Mouse (Mus musculus) macrophage (primary cell): Measurements from ENCODE around the gene Acacb. TPM values are rescaled to one million over a fixed set of nuclear protein-coding genes. Genes with fewer than 3 reads are reported as not detected.

Source experiments
- H3K27ac ChIP-seq: fragments of 350-480 bp; formaldehyde crosslinking; 2 replicates; pipeline ENCODE4 v1.9.0; 2021
- H3K36me3 ChIP-seq: fragments of 350-480 bp; formaldehyde crosslinking; 2 replicates; pipeline ENCODE4 v1.9.0; 2021; ENCODE audit errors: inconsistent target
- H3K4me3 ChIP-seq: fragments of 350-480 bp; formaldehyde crosslinking; 2 replicates; pipeline ENCODE4 v1.9.0; 2021; ENCODE audit errors: inconsistent target
- H3K79me2 ChIP-seq: fragments of 350-480 bp; formaldehyde crosslinking; 2 replicates; pipeline ENCODE4 v1.9.0; 2021; ENCODE audit errors: inconsistent target
- WGBS: methylation state at CpG from one replicate; pipeline ENCODE4 v1.1.7; 2026; ENCODE audit warnings: inconsistent platforms; ENCODE audit not compliant: missing documents; 5-methylcytosine and 5-hydroxymethylcytosine counted together
- polyA plus RNA-seq: library from polyadenylated mRNA; stranded (reverse); fragments of 250-400 nt; gene quantifications from 3 replicates; pipeline ENCODE4 v1.2.4, GENCODE M21; 2018; ENCODE audit warnings: inconsistent platforms

The Acacb gene
- polyA plus RNA-seq, 1 experiment from 2014 or later, result 0.29 TPM

GRCm38 (mm10) chr5:114239737-114240136 is 93.4 kb downstream of the Acacb start:
- no peaks in the 10 kb centered on the region for H3K36me3 ChIP-seq
- H3K27ac ChIP-seq, result no peak overlapping the region
- 50% methylated on average over 14 of the region's 14 CpGs for WGBS
- H3K4me3 ChIP-seq, result no peak overlapping the region
- H3K79me2 ChIP-seq, result no peaks in the 10 kb centered on the region

- H3K4me3 ChIP-seq, result no peak overlapping the region
- WGBS, result 79% methylated on average over 7 of the region's 7 CpGs
- no peaks in the 10 kb centered on the region for H3K36me3 ChIP-seq
- H3K79me2 ChIP-seq, result no peaks in the 10 kb centered on the region
- H3K27ac ChIP-seq, result no peak overlapping the region
Measured at GRCm38 (mm10) chr5:114246465-114246864, 100.1 kb downstream of the Acacb start.

- H3K79me2 ChIP-seq, result no peaks in the 10 kb centered on the region
- WGBS, result 24% methylated on average over 14 of the region's 14 CpGs
- H3K4me3 ChIP-seq, result no peak overlapping the region
- H3K27ac ChIP-seq, result no peak overlapping the region
- no peaks in the 10 kb centered on the region for H3K36me3 ChIP-seq
Measured at GRCm38 (mm10) chr5:114248174-114248589, 101.8 kb downstream of the Acacb start.

GRCm38 (mm10) chr5:114259495-114259894 is 113.2 kb downstream of the Acacb start:
- H3K36me3 ChIP-seq, result no peaks in the 10 kb centered on the region
- H3K4me3 ChIP-seq, result no peak overlapping the region
- WGBS, result 16% methylated on average over 10 of the region's 10 CpGs
- no peaks in the 10 kb centered on the region for H3K79me2 ChIP-seq
- no peak overlapping the region for H3K27ac ChIP-seq

- no peak overlapping the region for H3K27ac ChIP-seq
- no peak overlapping the region for H3K4me3 ChIP-seq
- H3K36me3 ChIP-seq, result no peaks in the 10 kb centered on the region
- H3K79me2 ChIP-seq, result no peaks in the 10 kb centered on the region
Measured at GRCm38 (mm10) chr5:114261494-114261893, 115.2 kb downstream of the Acacb start.

- no peak overlapping the region for H3K4me3 ChIP-seq
- 81% methylated on average over 8 of the region's 8 CpGs for WGBS
- no peaks in the 10 kb centered on the region for H3K79me2 ChIP-seq
- no peaks in the 10 kb centered on the region for H3K36me3 ChIP-seq
- no peak overlapping the region for H3K27ac ChIP-seq
Measured at GRCm38 (mm10) chr5:114264030-114264459, 117.7 kb downstream of the Acacb start.

GRCm38 (mm10) chr5:114264791-114265190 is 118.5 kb downstream of the Acacb start:
- 83% methylated on average over 8 of the region's 8 CpGs for WGBS
- Histone ChIP-seq H3K79me2 (no peaks in the 10 kb centered on the region), H3K36me3 (no peaks in the 10 kb centered on the region), H3K4me3 (no peak overlapping the region), H3K27ac (no peak overlapping the region)

- Histone ChIP-seq H3K79me2 (no peaks in the 10 kb centered on the region), H3K27ac (no peak overlapping the region), H3K36me3 (no peaks in the 10 kb centered on the region), H3K4me3 (no peak overlapping the region)
- 13% methylated on average over 7 of the region's 7 CpGs for WGBS
Measured at GRCm38 (mm10) chr5:114268646-114269045, 122.3 kb downstream of the Acacb start.

- H3K27ac ChIP-seq, result no peak overlapping the region
- 2% methylated on average over 7 of the region's 7 CpGs for WGBS
- H3K36me3 ChIP-seq, result no peaks in the 10 kb centered on the region
- no peaks in the 10 kb centered on the region for H3K79me2 ChIP-seq
- H3K4me3 ChIP-seq, result no peak overlapping the region
Measured at GRCm38 (mm10) chr5:114269499-114269898, 123.2 kb downstream of the Acacb start.

GRCm38 (mm10) chr5:114269984-114270383 is 123.6 kb downstream of the Acacb start:
- Histone ChIP-seq H3K27ac (no peak overlapping the region), H3K79me2 (no peaks in the 10 kb centered on the region), H3K36me3 (no peaks in the 10 kb centered on the region), H3K4me3 (no peak overlapping the region)
- WGBS, result 31% methylated on average over 12 of the region's 12 CpGs

- H3K36me3 ChIP-seq, result no peaks in the 10 kb centered on the region
- H3K4me3 ChIP-seq, result no peak within 1 kb of the TSS
- 4% methylated on average over 53 of the region's 56 CpGs for WGBS
- H3K79me2 ChIP-seq, result no peaks in the 10 kb centered on the region
- H3K27ac ChIP-seq, result no peak within 1 kb of the TSS
Measured at GRCm38 (mm10) chr5:114273693-114274402, 127.5 kb downstream of the Acacb start, which contains the start of gene Foxn4. Gene Foxn4, minus strand, starts transcription at chr5:114273807.

GRCm38 (mm10) chr5:114275339-114275738 is 129.0 kb downstream of the Acacb start:
- no peak overlapping the region for H3K4me3 ChIP-seq
- H3K27ac ChIP-seq, result no peak overlapping the region
- 50% methylated on average over 8 of the region's 8 CpGs for WGBS
- no peaks in the 10 kb centered on the region for H3K79me2 ChIP-seq
- H3K36me3 ChIP-seq, result no peaks in the 10 kb centered on the region

- Histone ChIP-seq H3K79me2 (no peaks in the 10 kb centered on the region), H3K36me3 (no peaks in the 10 kb centered on the region), H3K4me3 (no peak overlapping the region), H3K27ac (no peak overlapping the region)
- 30% methylated on average over 16 of the region's 16 CpGs for WGBS
Measured at GRCm38 (mm10) chr5:114275991-114276390, 129.7 kb downstream of the Acacb start.

GRCm38 (mm10) chr5:114279382-114280143 is 133.2 kb downstream of the Acacb start:
- no peak overlapping the region for H3K27ac ChIP-seq
- H3K4me3 ChIP-seq, result no peak overlapping the region
- 78% methylated on average over 12 of the region's 12 CpGs for WGBS
- no peaks in the 10 kb centered on the region for H3K79me2 ChIP-seq
- no peaks in the 10 kb centered on the region for H3K36me3 ChIP-seq

GRCm38 (mm10) chr5:114282346-114282745 is 136.0 kb downstream of the Acacb start:
- WGBS, result 64% methylated on average over 6 of the region's 6 CpGs
- Histone ChIP-seq H3K79me2 (no peaks in the 10 kb centered on the region), H3K4me3 (no peak overlapping the region), H3K27ac (no peak overlapping the region), H3K36me3 (no peaks in the 10 kb centered on the region)
